Mouse (Mus musculus) heart, embryonic 15.5 days (tissue): Measurements from ENCODE around the gene Celf5. TPM values are rescaled to one million over a fixed set of nuclear protein-coding genes. Genes with fewer than 3 reads are reported as not detected.

Source experiments
- ATAC-seq: fragments of 200-750 bp; cut with Nextera tagmentation; replicated peaks from 2 replicates; pipeline ENCODE4 v1.8.0; 2017; ENCODE audit warnings: low read depth, moderate TSS enrichment; ENCODE audit not compliant: insufficient number of reproducible peaks, insufficient read depth, low FRiP score
- H3K27ac ChIP-seq: fragments of 300-500 bp; sonication (generic); 2 replicates; pipeline ENCODE4 v1.5.1; 2015; ENCODE audit warnings: mild to moderate bottlenecking, inconsistent platforms
- H3K27me3 ChIP-seq: fragments of 300-500 bp; sonication (generic); 2 replicates; pipeline ENCODE4 v1.6.1; 2015; ENCODE audit warnings: inconsistent platforms
- H3K36me3 ChIP-seq: fragments of 300-500 bp; sonication (generic); 2 replicates; pipeline ENCODE4 v1.6.1; 2015; ENCODE audit warnings: mild to moderate bottlenecking, inconsistent platforms
- H3K4me1 ChIP-seq: fragments of 300-500 bp; sonication (generic); replicated peaks from 2 replicates; pipeline ENCODE4 v1.6.1; 2015; ENCODE audit warnings: inconsistent platforms
- H3K4me2 ChIP-seq: fragments of 300-500 bp; sonication (generic); 2 replicates; pipeline ENCODE4 v1.6.1; 2015; ENCODE audit warnings: inconsistent platforms, mild to moderate bottlenecking, moderate library complexity
- H3K4me3 ChIP-seq: fragments of 300-500 bp; sonication (generic); 2 replicates; pipeline ENCODE4 v1.5.1; 2015; ENCODE audit warnings: mild to moderate bottlenecking, inconsistent platforms
- H3K9ac ChIP-seq: fragments of 300-500 bp; sonication (generic); 2 replicates; pipeline ENCODE4 v1.6.1; 2015; ENCODE audit warnings: mild to moderate bottlenecking, inconsistent platforms
- H3K9me3 ChIP-seq: fragments of 300-500 bp; sonication (generic); replicated peaks from 2 replicates; pipeline ENCODE4 v1.6.1; 2016; ENCODE audit warnings: inconsistent platforms
- WGBS: fragments of 180-500 bp; shearing (Covaris S2); methylation state at CpG from one replicate; pipeline ENCODE4 v1.1.7; 2015; ENCODE audit warnings: mixed read lengths; 5-methylcytosine and 5-hydroxymethylcytosine counted together
- polyA plus RNA-seq: library from polyadenylated mRNA; unstranded; fragments of >200 nt; fragmentation: Nextera tagmentation; extraction: Ambion mirVana; gene quantifications from 2 replicates; pipeline ENCODE4 v1.2.1, GENCODE M21; 2015

Gene Celf5
- polyA plus RNA-seq, 1 experiment from 2014 or later: 0.08 TPM

DNA sequence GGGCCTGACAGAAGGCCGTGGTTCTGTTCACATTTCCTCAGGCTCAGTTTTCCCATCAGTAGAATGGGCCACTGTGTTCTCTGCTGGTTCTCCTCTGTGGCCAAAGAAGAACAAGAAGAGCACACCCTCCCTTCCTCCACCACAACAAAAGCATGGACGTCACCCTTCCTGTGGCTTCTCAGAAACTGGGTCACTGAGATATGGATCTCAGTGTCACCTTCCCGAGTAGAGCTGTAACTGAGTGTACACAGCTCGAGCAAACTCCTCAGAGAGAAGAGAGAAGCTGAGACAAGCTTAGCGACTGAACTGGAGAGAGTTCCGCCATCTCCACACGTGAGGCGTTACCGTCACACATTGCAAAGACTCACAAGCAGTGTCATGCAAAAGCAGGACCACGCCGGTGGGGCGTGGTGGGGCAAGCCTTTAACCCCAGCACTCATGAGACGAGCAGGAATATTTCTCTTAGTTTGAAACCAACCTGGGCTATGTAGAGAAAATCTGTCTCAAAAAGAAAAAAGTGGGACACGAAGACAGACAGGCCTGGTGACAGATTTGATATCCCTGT, 27.8 kb upstream of the Celf5 start:
- 69% methylated on average over 14 of the region's 14 CpGs for WGBS
- no peak for ATAC-seq

DNA sequence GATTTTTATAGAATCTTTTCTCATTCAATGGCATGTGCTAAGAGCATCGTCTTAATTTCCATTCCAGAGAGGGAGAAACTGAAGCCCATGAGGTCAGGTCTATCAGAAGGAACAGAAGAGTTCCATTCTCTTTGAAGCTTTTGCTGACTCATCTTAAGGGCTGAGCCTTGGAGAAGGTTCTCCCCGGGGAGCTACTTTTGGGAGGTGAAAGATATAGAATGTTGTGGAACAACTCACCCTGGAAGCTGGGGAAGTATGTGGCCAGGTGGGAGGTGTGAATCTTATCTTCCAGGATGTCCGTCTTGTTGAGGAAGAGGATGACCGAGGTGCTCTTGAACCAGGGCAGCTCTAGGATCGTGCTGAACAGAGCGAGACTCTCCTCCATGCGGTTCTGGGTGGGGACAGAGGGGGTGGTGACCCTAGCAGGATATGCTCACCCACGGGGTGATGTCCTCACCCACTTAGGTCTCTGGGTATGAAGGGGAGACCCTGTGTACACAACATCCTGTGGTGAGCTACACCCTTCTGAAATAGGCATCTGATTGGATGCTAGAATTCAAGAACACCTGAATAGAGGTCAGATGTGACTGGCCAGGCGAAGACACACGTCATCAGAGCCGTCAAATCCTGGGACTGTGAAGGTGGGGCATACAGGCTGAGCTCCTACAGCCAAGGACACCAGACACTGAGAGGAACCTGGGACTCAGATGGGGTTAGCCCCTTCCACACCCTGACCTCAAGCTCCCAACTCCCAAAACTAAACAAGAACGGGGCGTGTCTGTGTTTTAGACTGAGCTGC, 25.4 kb upstream of the Celf5 start:
- H3K27ac ChIP-seq: no peak overlapping the region
- no peak overlapping the region for H3K9ac ChIP-seq
- H3K4me2 ChIP-seq: no peak overlapping the region
- H3K4me1 ChIP-seq: peaks cover 2% of the 10 kb centered on the region
- H3K9me3 ChIP-seq: no peaks in the 10 kb centered on the region
- 57% methylated on average over 13 of the region's 13 CpGs for WGBS
- no peak for ATAC-seq
- peaks cover 28% of the 10 kb centered on the region for H3K27me3 ChIP-seq
- no peaks in the 10 kb centered on the region for H3K36me3 ChIP-seq
- no peak overlapping the region for H3K4me3 ChIP-seq

More for the DNA sequence above, 27.8 kb upstream of the Celf5 start:
- H3K4me3 ChIP-seq: no peak overlapping the region
- H3K27ac ChIP-seq: no peak overlapping the region
- H3K9ac ChIP-seq: no peak overlapping the region
- H3K27me3 ChIP-seq: peaks cover 17% of the 10 kb centered on the region
- no peaks in the 10 kb centered on the region for H3K36me3 ChIP-seq
- no peaks in the 10 kb centered on the region for H3K4me1 ChIP-seq
- H3K9me3 ChIP-seq: no peaks in the 10 kb centered on the region
- H3K4me2 ChIP-seq: no peak overlapping the region

DNA sequence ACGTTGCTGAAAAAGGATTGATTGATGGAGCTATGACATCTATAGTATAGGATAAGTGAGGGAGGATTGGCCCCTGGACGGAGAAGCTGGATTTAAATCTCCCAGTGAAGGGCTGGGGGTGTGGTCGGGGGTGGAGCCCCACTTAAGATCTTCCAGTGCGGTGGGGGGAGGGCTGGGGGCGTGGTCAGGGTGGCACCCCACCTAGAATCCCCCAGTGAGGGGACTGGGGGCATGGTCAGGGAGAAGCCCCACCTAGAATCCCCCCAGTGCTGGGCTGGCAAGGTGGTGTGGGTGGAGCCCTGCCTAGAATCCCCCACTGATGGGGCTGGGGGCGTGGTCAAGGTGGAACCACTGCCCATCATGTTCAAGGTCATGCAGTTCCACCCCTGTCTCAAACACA, 24.6 kb upstream of the Celf5 start:
- Histone ChIP-seq H3K9ac (no peak overlapping the region), H3K4me2 (no peak overlapping the region), H3K27ac (no peak overlapping the region), H3K4me1 (peaks cover 5% of the 10 kb centered on the region), H3K4me3 (no peak overlapping the region), H3K27me3 (peaks cover 23% of the 10 kb centered on the region), H3K36me3 (no peaks in the 10 kb centered on the region), H3K9me3 (no peaks in the 10 kb centered on the region)
- 34% methylated on average over 6 of the region's 6 CpGs for WGBS
- no peak for ATAC-seq

DNA sequence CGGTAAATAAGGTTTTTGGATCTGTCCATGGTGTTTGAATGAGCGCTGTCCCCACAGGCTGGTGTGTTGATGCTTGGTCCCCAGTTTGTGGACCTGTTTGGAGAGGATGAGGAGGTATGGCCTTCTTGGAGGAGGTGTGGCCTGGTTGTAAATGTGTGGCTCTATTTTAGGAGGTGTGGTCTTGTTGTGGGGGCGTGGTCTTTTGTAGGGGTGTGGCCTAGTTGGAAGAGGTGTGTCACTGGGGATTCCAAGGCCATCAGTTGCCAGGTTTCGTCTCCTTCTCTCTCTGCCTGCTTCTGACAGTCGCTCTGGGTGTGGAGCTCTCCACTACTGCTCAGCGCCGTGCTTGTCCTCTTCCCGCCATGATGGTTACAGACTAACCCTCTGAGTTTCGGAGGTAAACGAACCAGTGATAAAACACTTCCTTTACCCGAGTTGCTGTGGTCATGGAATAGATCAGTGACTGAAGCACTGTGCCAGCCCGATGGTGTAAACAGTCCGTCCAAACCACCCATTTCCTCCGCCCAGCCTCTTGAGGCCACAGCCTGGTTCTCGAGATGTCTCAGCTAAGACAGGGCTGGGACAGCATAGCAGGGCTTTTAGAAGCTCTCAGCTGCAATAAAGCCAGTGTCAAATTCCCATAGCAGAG, 22.6 kb upstream of the Celf5 start:
- Histone ChIP-seq H3K9me3 (no peaks in the 10 kb centered on the region), H3K9ac (no peak overlapping the region), H3K27ac (no peak overlapping the region), H3K36me3 (no peaks in the 10 kb centered on the region), H3K4me2 (no peak overlapping the region), H3K4me3 (no peak overlapping the region), H3K4me1 (peaks cover 5% of the 10 kb centered on the region), H3K27me3 (peaks cover 14% of the 10 kb centered on the region)
- 74% methylated on average over 15 of the region's 15 CpGs for WGBS
- ATAC-seq: no peak

DNA sequence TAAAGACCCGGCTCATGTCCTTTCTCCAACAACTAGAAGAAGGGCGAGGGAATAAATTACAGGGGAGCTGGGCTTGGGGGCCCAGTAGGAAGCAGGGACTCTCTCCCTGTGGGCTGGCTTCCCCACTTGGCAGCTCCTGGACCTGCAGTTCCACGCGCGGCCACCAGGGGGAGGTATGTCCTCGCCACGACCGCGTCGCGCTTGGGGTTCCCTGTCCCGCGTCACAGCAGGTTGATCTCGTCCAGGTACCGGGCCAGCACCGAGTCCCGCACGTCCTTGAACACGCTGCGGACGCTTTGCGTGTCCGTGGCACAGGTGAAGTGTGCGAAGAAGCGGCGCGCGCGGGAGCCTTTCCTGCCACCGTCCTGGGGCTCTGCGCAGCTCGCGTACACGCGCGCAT, 20.1 kb upstream of the Celf5 start:
- Histone ChIP-seq H3K4me3 (peak overlapping the region; percentile 42), H3K36me3 (no peaks in the 10 kb centered on the region), H3K9ac (peak overlapping the region; percentile 40; the same call in 1 of the 2 replicates), H3K27ac (no peak overlapping the region), H3K27me3 (peaks cover 14% of the 10 kb centered on the region), H3K9me3 (no peaks in the 10 kb centered on the region), H3K4me2 (peak overlapping the region; percentile 77), H3K4me1 (peaks cover 5% of the 10 kb centered on the region)
- peak; percentile 21 for ATAC-seq
- 7% methylated on average over 36 of the region's 36 CpGs for WGBS

DNA sequence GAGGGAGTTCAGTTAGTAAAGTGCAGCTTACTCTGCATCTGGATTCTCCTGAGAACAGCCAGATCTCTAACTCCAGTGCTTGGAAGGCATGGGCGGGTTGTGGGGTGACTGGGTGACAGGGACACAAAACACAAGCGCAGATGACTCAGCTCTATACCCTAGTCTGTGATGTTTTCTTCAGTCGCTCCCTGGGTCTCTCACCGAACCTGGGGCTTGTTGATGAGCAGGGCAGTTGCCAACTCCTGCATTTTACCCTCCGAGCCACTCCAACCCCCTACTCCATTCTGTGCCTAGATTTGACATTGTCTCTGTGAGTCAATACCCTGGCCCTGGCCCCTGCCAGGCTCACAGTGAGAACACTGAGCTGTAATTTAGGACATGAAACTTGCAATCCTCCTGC, 19.4 kb upstream of the Celf5 start:
- no peak for ATAC-seq
- H3K4me1 ChIP-seq: peaks cover 5% of the 10 kb centered on the region
- no peak overlapping the region for H3K4me2 ChIP-seq
- H3K4me3 ChIP-seq: no peak overlapping the region
- peaks cover 14% of the 10 kb centered on the region for H3K27me3 ChIP-seq
- H3K9me3 ChIP-seq: no peaks in the 10 kb centered on the region
- 79% methylated on average over 5 of the region's 5 CpGs for WGBS
- no peaks in the 10 kb centered on the region for H3K36me3 ChIP-seq
- no peak overlapping the region for H3K27ac ChIP-seq
- H3K9ac ChIP-seq: no peak overlapping the region

DNA sequence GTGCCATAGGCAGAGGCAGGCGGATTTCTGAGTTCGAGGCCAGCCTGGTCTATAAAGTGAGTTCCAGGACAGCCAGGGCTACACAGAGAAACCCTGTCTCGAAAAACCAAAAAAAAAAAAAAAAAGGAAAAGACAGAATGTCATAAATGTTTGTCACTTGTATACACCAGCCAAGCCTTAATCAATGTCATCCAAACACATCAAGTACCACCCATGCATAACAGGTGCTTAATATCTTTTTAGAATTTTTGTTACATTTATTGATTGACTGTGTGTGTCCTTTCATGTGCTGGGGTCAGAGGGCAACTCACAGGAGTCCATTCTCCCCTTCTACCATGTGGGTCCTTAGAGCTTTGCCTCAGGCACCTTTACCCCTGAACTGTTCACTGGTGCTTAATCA, 17.5 kb upstream of the Celf5 start, which contains the start of gene S1pr4:
S1pr4 (minus strand) TSS at position 101 of the 400 bp plus-strand sequence.
- peak within 1 kb of the TSS; percentile 7; the same call in 1 of the 2 replicates for H3K4me3 ChIP-seq
- H3K9me3 ChIP-seq: no peaks in the 10 kb centered on the region
- no peaks in the 10 kb centered on the region for H3K36me3 ChIP-seq
- peaks cover 14% of the 10 kb centered on the region for H3K27me3 ChIP-seq
- ATAC-seq: no peak
- 0 out of 2 replicates have a peak within 1 kb of the TSS, but pooled peaks have one; percentile 10 for H3K27ac ChIP-seq
- H3K9ac ChIP-seq: no peak within 1 kb of the TSS
- peak within 1 kb of the TSS; percentile 8; the same call in 1 of the 2 replicates for H3K4me2 ChIP-seq
- WGBS: 74% methylated on average over 3 of the region's 3 CpGs
- H3K4me1 ChIP-seq: peaks cover 11% of the 10 kb centered on the region

DNA sequence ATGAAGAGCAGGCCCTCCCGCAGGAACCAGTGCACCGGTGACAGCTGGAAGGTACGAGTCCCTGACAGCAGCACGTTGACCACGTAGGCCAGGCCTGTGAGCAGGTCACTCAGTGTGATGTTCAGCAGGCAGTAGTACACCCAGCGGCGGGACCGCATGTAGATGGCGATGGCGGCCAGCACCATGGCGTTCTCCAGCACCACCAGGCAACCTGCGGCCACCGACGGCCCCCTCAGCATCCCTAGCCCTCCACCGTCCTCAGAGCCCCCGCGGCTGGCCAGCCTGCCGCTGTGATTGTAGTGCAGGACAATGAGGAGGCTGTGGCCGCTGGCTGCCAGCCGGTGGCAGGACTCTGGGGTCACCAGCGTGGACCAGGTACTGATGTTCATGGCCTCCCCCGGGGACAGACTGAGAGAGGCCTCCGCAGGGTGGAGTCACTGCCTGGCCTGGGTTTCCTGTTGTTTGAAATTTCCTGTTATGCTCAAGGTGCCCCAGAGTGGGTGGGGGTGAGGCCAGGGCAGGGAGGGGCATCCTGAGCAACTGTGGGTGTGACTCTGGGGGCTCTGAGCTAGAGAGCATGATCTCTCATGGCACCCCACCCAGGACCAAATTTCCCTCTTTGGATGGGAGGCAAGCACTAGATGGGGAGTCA, 16.9 kb upstream of the Celf5 start:
- Histone ChIP-seq H3K4me3 (peak overlapping the region; percentile 7; the same call in 1 of the 2 replicates), H3K27ac (0 out of 2 replicates have a peak overlapping the region, but pooled peaks have one; percentile 10), H3K4me1 (peaks cover 18% of the 10 kb centered on the region), H3K9ac (no peak overlapping the region), H3K27me3 (peaks cover 14% of the 10 kb centered on the region), H3K9me3 (no peaks in the 10 kb centered on the region), H3K36me3 (no peaks in the 10 kb centered on the region), H3K4me2 (peak overlapping the region; percentile 8; the same call in 1 of the 2 replicates)
- ATAC-seq: no peak
- 59% methylated on average over 23 of the region's 23 CpGs for WGBS

DNA sequence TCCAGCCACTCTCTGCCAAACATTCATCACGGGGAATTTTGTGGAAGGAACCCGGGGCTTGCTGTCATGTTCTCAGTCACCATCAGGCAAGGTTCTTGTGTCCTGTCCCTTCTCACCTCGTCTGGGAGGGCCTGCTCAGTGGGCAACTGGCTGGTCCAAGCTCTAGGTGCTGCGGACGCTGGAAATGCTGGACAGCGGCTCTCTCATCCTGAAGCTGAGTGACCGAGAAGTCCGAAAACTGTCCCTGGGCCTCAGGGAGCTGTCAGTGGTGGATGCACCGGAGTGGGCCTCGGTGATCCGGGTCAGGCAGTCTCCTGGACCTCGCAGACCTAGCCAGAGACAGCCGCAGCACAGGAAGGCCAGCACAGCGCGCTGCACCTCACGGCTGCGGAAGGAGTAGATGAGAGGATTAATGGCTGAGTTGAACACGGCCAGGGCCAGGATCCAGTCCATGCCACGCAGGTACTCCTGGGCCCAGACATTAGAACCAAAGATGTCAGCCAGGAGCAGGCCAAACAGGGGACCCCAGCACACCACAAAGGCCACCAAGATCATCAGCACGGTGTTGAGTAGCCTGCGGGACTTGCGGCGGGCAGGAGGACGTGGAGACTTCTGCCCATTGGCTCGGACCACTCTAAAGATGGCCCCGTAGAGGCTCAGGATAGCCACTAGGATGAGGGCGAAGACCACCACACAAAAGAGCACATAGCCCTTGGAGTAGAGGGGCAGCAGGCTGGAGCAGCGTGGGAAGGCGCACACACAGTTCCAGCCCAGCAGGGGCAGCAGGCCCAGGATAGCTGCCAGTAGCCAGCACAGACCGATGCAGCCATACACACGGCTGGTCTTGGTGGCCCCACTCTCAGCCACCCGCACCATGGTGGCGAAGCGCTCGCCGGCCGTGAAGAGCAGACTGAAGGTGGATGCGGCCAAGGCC, 16.1 kb upstream of the Celf5 start:
- H3K4me3 ChIP-seq: peak overlapping the region; percentile 7; the same call in 1 of the 2 replicates
- ATAC-seq: no peak
- 79% methylated on average over 38 of the region's 38 CpGs for WGBS
- H3K4me2 ChIP-seq: peak overlapping the region; percentile 30; the same call in 1 of the 2 replicates
- H3K4me1 ChIP-seq: peaks cover 24% of the 10 kb centered on the region
- no peak overlapping the region for H3K9ac ChIP-seq
- no peaks in the 10 kb centered on the region for H3K9me3 ChIP-seq
- 0 out of 2 replicates have a peak overlapping the region, but pooled peaks have one; percentile 10 for H3K27ac ChIP-seq
- no peaks in the 10 kb centered on the region for H3K36me3 ChIP-seq
- peaks cover 8% of the 10 kb centered on the region for H3K27me3 ChIP-seq
